Mouse (Mus musculus): ENCODE data around the gene Olfr385.
"Not testable (repeated sequence)": the region's sequence is repeated elsewhere in the genome, so short reads cannot be mapped to it uniquely, and the experiment has no call there.

The Olfr385 gene

DNA sequence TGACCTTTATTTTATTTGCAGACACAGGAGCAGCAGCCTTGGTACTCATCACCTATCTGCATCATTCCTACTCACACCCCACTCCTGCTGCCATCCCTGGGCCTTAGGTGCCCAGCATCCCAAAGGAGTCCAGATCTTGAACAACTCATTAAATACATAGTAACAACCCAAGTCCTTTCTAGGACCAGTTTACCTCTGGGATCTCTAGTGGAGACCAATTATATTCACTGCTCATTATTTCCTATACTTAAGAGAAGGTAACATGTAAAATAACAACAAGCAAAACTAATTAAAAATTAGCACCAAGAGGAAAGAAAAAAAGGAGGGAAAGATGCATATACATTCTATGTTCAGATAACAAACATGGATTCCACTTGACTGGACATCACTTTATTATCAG, at the start of gene Olfr385:
TSS of gene Olfr385 (minus strand) at position 101 of the 400 bp plus-strand sequence.
- no peak for DNase-seq

DNA sequence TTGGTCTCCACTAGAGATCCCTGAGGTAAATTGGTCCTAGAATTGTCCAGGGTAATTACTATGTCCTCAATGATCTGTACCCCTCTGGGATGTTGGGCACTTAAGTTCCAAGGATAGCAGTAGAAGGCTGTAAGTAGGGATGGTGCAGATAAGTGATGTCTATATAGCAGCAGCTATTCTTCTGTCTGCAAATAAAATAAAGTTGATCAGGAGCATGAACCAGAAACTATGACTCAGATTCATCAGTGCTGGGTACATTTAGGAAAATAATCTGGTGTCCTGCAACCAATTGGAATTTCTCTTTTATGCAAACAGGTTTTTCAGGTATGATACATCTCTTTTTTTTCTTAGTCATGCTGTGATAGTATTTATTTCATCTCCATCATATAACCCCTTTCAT, 5.5 kb upstream of the Olfr385 start, which contains the start of gene Olfr384:
TSS of gene Olfr384 (plus strand) at position 301 of the 400 bp plus-strand sequence.
- DNase-seq: no peak

DNA sequence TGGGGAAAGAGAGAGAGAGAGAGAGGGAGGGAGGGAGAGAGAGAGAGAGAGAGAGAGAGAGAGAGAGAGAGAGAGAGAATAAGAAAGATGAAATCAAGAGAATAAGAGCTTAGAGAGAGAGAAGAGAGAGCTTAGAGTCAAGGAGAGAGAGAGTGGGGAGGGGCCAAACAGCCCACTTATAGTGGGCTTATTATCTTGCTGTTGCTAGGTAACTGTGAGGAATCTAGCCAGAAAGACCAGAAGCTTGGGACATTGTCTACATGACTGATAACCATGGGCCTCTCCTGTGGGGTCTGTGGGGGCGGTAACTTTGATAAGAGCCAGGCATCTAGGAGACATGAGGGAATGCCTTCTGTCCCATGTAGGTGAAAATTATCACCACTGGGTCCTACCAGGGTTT, 9.6 kb downstream of the Olfr385 start:
- DNase-seq: not testable (repeated sequence)

DNA sequence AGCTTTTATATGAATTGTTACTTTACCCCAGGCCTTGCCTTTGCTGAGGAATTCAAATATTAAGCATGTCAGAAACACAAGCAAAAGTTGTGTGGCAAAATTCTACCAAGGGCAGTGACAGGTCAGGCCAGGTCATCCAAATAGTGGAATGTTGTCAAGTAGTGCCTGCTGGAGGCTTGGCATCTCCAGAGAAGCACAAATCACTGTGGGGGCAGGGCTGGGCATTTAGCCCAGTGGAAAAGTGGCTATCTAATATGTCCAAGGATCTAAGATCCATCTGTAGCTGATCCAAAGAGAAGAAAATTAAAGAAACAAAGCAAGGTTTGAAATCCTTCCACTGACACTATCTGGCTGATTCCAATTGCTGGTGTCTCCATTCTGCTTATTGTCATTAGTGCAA, 12.9 kb downstream of the Olfr385 start:
- no peak for DNase-seq

Data from kidney, postnatal 25 days (tissue).